9 mouse cellular contexts compared by ENCODE assay signal in the genomic region with DNA sequence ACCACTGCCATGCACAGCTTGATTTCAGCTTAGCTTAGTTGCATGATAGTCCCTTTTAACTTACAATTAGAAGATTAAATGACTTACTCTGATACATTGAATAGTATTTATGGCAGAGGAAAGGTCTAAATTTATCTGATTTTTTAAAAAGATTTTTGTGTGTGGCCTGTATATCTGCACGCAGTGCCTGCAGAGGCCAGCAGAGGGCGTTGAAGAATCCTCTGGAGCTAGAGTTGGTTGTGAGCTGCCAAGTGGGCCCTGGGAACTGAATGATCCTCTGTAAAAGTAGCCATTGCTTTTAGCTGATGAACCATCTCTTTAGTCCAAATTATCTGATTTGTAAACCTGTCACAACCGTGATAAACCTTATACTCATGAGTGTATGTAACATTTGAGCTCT. TPM values are rescaled to one million over a fixed set of nuclear protein-coding genes. Genes with fewer than 3 reads are reported as not detected.
DNase-seq lines count a peak whose midpoint lies in the region; ATAC-seq and TF ChIP-seq lines count a peak whose summit lies in the region.
"Had no signal": no experiment of that assay in that cellular context is flagged by ENCODE, and none has a peak within 500 bp of the region (broad histone marks: within the 10 kb centered on the region; RNA-seq: fewer than 3 reads in every experiment).

No protein-coding gene starts in this region.

- no peak for TF ChIP-seq POLR2A in liver, adult 2 months (IDR thresholded peaks at IDR 0.05; ENCODE audit: extremely low read depth, insufficient read depth, low read length)
- TF ChIP-seq POLR2A in limb, embryonic 14.5 days (IDR thresholded peaks at IDR 0.05; ENCODE audit: borderline replicate concordance, extremely low read depth, insufficient read depth, insufficient read length) = no peak

- peak; percentile 77 for TF ChIP-seq CTCF in liver, adult 2 months (IDR thresholded peaks at IDR 0.05; ENCODE audit: low read depth, low read length)

- H3K79me2 ChIP-seq in liver, adult 2 months (ENCODE audit: control insufficient read depth, insufficient read depth, low read length) = no peaks in the 10 kb centered on the region

- H3K4me1 ChIP-seq in liver, adult 2 months (ENCODE audit: control insufficient read depth, insufficient read depth, low read length) = no peaks in the 10 kb centered on the region
- H3K4me1 ChIP-seq in liver, embryonic 12.5 days = no peaks in the 10 kb centered on the region
- no peaks in the 10 kb centered on the region for H3K4me1 ChIP-seq in limb, embryonic 14.5 days (ENCODE audit: control insufficient read depth, insufficient read depth, low read length)
- H3K4me1 ChIP-seq: neural tube, embryonic 12.5 days had no signal

- 70% methylated on average over 3 of the region's 3 CpGs for WGBS in liver, adult 2 months
- 32% methylated on average over 3 of the region's 3 CpGs for WGBS in liver, embryonic 12.5 days (ENCODE audit: insufficient replicate concordance)
- WGBS in limb, embryonic 14.5 days = 33% methylated on average over 3 of the region's 3 CpGs

- H3K36me3 ChIP-seq in liver, adult 2 months (ENCODE audit: control insufficient read depth, insufficient read depth, low read length) = no peaks in the 10 kb centered on the region
- H3K36me3 ChIP-seq in liver, embryonic 12.5 days = no peaks in the 10 kb centered on the region
- no peaks in the 10 kb centered on the region for H3K36me3 ChIP-seq in limb, embryonic 14.5 days (ENCODE audit: control insufficient read depth, insufficient read depth, low read length)
- H3K36me3 ChIP-seq: neural tube, embryonic 12.5 days had no signal

- peak; percentile 6 for DNase-seq in cerebellum, adult 11 months
- DNase-seq in liver, adult 2 months (ENCODE audit: extremely low read depth, low read depth, low spot score) = peak; percentile 15
- DNase-seq in c-Kit-positive CD71-positive TER-119-positive erythroid progenitor cells, embryonic 14.5 days (ENCODE audit: low spot score) = peak; percentile 21
- peak; percentile 21 for DNase-seq in limb, embryonic 14.5 days (ENCODE audit: low spot score)
- DNase-seq in thymus, postnatal 36 days = peak; percentile 60 to 64
- no peak for DNase-seq in spleen, adult 12 weeks (ENCODE audit: low spot score)

- H3K4me3 ChIP-seq in liver, adult 2 months (ENCODE audit: insufficient read depth, low read depth, low read length) = no peak overlapping the region
- H3K4me3 ChIP-seq in liver, embryonic 12.5 days = no peak overlapping the region
- no peak overlapping the region for H3K4me3 ChIP-seq in limb, embryonic 14.5 days (replicated peaks; ENCODE audit: low read length)
- H3K4me3 ChIP-seq: neural tube, embryonic 12.5 days had no signal

- H3K9ac ChIP-seq in liver, adult 2 months (ENCODE audit: low read depth, low read length) = no peak overlapping the region
- no peak overlapping the region for H3K9ac ChIP-seq in liver, embryonic 12.5 days
- H3K9ac ChIP-seq in limb, embryonic 14.5 days (ENCODE audit: low read depth, low read length, severe bottlenecking) = no peak overlapping the region
- H3K9ac ChIP-seq: neural tube, embryonic 12.5 days had no signal

- no peaks in the 10 kb centered on the region for H3K27me3 ChIP-seq in liver, adult 2 months (ENCODE audit: control insufficient read depth, insufficient read depth, low read length)
- H3K27me3 ChIP-seq in liver, embryonic 12.5 days (replicated peaks) = no peaks in the 10 kb centered on the region
- H3K27me3 ChIP-seq in limb, embryonic 14.5 days (ENCODE audit: control insufficient read depth, insufficient read depth, low read length) = no peaks in the 10 kb centered on the region
- H3K27me3 ChIP-seq: neural tube, embryonic 12.5 days had no signal

- no peak overlapping the region for H3K4me2 ChIP-seq in liver, embryonic 12.5 days
- H3K4me2 ChIP-seq in limb, embryonic 14.5 days (replicated peaks; ENCODE audit: low read depth, low read length, severe bottlenecking) = no peak overlapping the region
- H3K4me2 ChIP-seq: neural tube, embryonic 12.5 days had no signal

- no peak overlapping the region for H3K27ac ChIP-seq in liver, adult 2 months (replicated peaks; ENCODE audit: insufficient read depth, low read depth, low read length)
- no peak overlapping the region for H3K27ac ChIP-seq in liver, embryonic 12.5 days
- no peak overlapping the region for H3K27ac ChIP-seq in limb, embryonic 14.5 days (replicated peaks; ENCODE audit: low read depth, low read length)
- H3K27ac ChIP-seq: neural tube, embryonic 12.5 days had no signal

- ATAC-seq in cerebellum, adult (ENCODE audit: insufficient number of reproducible peaks, low FRiP score, low TSS enrichment) = no peak
- no peak for ATAC-seq in liver, embryonic 12.5 days
- ATAC-seq in limb, embryonic 14.5 days (ENCODE audit: low FRiP score, low read depth) = no peak

- no peaks in the 10 kb centered on the region for H3K9me3 ChIP-seq in liver, embryonic 12.5 days (replicated peaks)
- no peaks in the 10 kb centered on the region for H3K9me3 ChIP-seq in limb, embryonic 14.5 days (ENCODE audit: control insufficient read depth, low read length)
- H3K9me3 ChIP-seq: neural tube, embryonic 12.5 days had no signal

RNA-seq across cellular contexts. Expression of a gene that starts 23.3 kb away (rescaled TPM):
- total RNA-seq in liver, adult 2 months (2014; rRNA removed) = 2.0 and 3.7 TPM in 2 replicates
- polyA plus RNA-seq in liver, adult 2 months (2012; rRNA removed) = 1.3 and 1.5 TPM in 2 replicates
- 0.17 and 0.23 TPM in 2 replicates for polyA plus RNA-seq in liver, embryonic 12.5 days (2016; fragmentation: Nextera tagmentation; extraction: Ambion mirVana)
- 26.1 and 26.3 TPM in 2 replicates for polyA plus RNA-seq in limb, embryonic 14.5 days (2012; rRNA removed)
- polyA plus RNA-seq in limb, embryonic 14.5 days (2014; fragmentation: Nextera tagmentation; extraction: Ambion mirVana) = 14.9 and 19.1 TPM in 2 replicates

RNA-seq across cellular contexts. Expression of a gene that starts 23.8 kb away (rescaled TPM):
- 0.18 and 0.20 TPM in 2 replicates for total RNA-seq in liver, adult 2 months (2014; rRNA removed)
- 0.18 and 0.22 TPM in 2 replicates for polyA plus RNA-seq in liver, adult 2 months (2012; rRNA removed)
- not detected in 2 replicates for polyA plus RNA-seq in liver, embryonic 12.5 days (2016; fragmentation: Nextera tagmentation; extraction: Ambion mirVana)
- not detected in 2 replicates for polyA plus RNA-seq in limb, embryonic 14.5 days (2012; rRNA removed)
- not detected in 2 replicates for polyA plus RNA-seq in limb, embryonic 14.5 days (2014; fragmentation: Nextera tagmentation; extraction: Ambion mirVana)
- polyA plus RNA-seq: neural tube, embryonic 12.5 days had no signal

RNA-seq across cellular contexts. Expression of a gene that starts 27.3 kb away (rescaled TPM):
- total RNA-seq in liver, adult 2 months (2014; rRNA removed) = 52.7 and 56.6 TPM in 2 replicates
- polyA plus RNA-seq in liver, adult 2 months (2012; rRNA removed) = 9.0 and 9.5 TPM in 2 replicates
- polyA plus RNA-seq in liver, embryonic 12.5 days (2016; fragmentation: Nextera tagmentation; extraction: Ambion mirVana) = 22.9 and 23.4 TPM in 2 replicates
- polyA plus RNA-seq in limb, embryonic 14.5 days (2012; rRNA removed) = 15.2 and 23.5 TPM in 2 replicates
- 45.9 and 47.0 TPM in 2 replicates for polyA plus RNA-seq in limb, embryonic 14.5 days (2014; fragmentation: Nextera tagmentation; extraction: Ambion mirVana)
